Mouse (Mus musculus) heart, embryonic 12.5 days (tissue): Measurements from ENCODE around the gene Cdc27. TPM values are rescaled to one million over a fixed set of nuclear protein-coding genes. Genes with fewer than 3 reads are reported as not detected.

Experiments used
- ATAC-seq: fragments of 200-750 bp; cut with Nextera tagmentation; 2 replicates; pipeline ENCODE4 v1.8.0; 2017; ENCODE audit warnings: moderate TSS enrichment, moderate library complexity; ENCODE audit not compliant: insufficient number of reproducible peaks, low FRiP score
- H3K27ac ChIP-seq: fragments of 300-500 bp; sonication (generic); 2 replicates; pipeline ENCODE4 v1.5.1; 2016; ENCODE audit warnings: mild to moderate bottlenecking, moderate library complexity; ENCODE audit not compliant: poor library complexity, severe bottlenecking
- H3K27me3 ChIP-seq: fragments of 300-500 bp; sonication (generic); replicated peaks from 2 replicates; pipeline ENCODE4 v1.6.1; 2016; ENCODE audit warnings: mild to moderate bottlenecking, moderate library complexity
- H3K36me3 ChIP-seq: fragments of 300-500 bp; sonication (generic); 2 replicates; pipeline ENCODE4 v1.6.1; 2016; ENCODE audit warnings: mild to moderate bottlenecking, moderate library complexity
- H3K4me1 ChIP-seq: fragments of 300-500 bp; sonication (generic); replicated peaks from 2 replicates; pipeline ENCODE4 v1.6.1; 2016; ENCODE audit warnings: mild to moderate bottlenecking
- H3K4me2 ChIP-seq: fragments of 300-500 bp; sonication (generic); 2 replicates; pipeline ENCODE4 v1.6.1; 2016; ENCODE audit warnings: mild to moderate bottlenecking, moderate library complexity
- H3K4me3 ChIP-seq: fragments of 300-500 bp; sonication (generic); 2 replicates; pipeline ENCODE4 v1.5.1; 2016; ENCODE audit warnings: mild to moderate bottlenecking
- H3K9ac ChIP-seq: fragments of 300-500 bp; sonication (generic); 2 replicates; pipeline ENCODE4 v1.6.1; 2016; ENCODE audit warnings: mild to moderate bottlenecking, moderate library complexity
- H3K9me3 ChIP-seq: fragments of 300-500 bp; sonication (generic); replicated peaks from 2 replicates; pipeline ENCODE4 v1.6.1; 2016; ENCODE audit warnings: mild to moderate bottlenecking, moderate library complexity
- WGBS: fragments of 180-500 bp; shearing (Covaris S2); methylation state at CpG from one replicate; pipeline ENCODE4 v1.1.7; 2016; 5-methylcytosine and 5-hydroxymethylcytosine counted together
- polyA plus RNA-seq: library from polyadenylated mRNA; unstranded; fragments of >200 nt; fragmentation: Nextera tagmentation; extraction: Ambion mirVana; gene quantifications from 2 replicates; pipeline ENCODE4 v1.2.1, GENCODE M21; 2016

Cdc27 gene
- polyA plus RNA-seq, 1 experiment from 2014 or later = 40.6 TPM

- no peaks in the 10 kb centered on the region for H3K27me3 ChIP-seq
- no peak overlapping the region for H3K4me3 ChIP-seq
- WGBS = 69% methylated on average over 4 of the region's 4 CpGs
- H3K9ac ChIP-seq = no peak overlapping the region
- H3K4me1 ChIP-seq = no peaks in the 10 kb centered on the region
- no peak overlapping the region for H3K4me2 ChIP-seq
- ATAC-seq = no peak
- 0 out of 2 replicates have a peak, but pooled peaks cover 3% of the 10 kb centered on the region for H3K9me3 ChIP-seq
- H3K36me3 ChIP-seq = no peaks in the 10 kb centered on the region
- no peak overlapping the region for H3K27ac ChIP-seq
Measured at GRCm38 (mm10) chr11:104479505-104479904, 70.9 kb downstream of the Cdc27 start.

DNA sequence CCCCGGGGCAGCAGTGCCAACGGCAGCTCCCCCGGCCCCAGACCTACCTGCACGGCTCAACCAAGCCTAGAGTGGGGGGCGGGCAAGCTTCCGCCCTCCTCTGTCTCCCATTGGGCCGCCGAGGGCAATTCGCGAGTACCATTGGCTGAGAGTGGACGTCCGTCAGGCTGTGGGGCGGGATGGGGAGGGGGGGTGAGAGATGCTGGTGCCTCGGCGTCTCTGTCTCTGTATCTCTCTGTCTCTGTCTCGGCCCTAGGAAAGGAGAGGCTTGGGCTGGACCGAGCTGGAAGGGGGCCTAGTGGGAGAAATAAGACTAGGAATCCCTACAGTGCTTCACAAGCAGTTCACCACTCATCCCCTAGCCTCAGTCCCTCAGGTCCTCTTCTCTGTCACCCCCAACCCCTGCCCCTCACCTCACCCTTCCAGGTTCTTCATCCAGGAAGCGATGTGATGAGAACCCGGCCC lies 81.0 kb downstream of the Cdc27 start:
- peak; percentile 100 for ATAC-seq
- H3K27ac ChIP-seq = peak overlapping the region; percentile 40
- H3K36me3 ChIP-seq = peaks cover 12% of the 10 kb centered on the region; the same call in 1 of the 2 replicates
- no peaks in the 10 kb centered on the region for H3K27me3 ChIP-seq
- H3K9me3 ChIP-seq = no peaks in the 10 kb centered on the region
- peaks cover 14% of the 10 kb centered on the region; the same call in 1 of the 2 replicates for H3K4me1 ChIP-seq
- peak overlapping the region; percentile 98 for H3K9ac ChIP-seq
- 2% methylated on average over 19 of the region's 19 CpGs for WGBS
- peak overlapping the region; percentile 95 for H3K4me3 ChIP-seq
- H3K4me2 ChIP-seq = peak overlapping the region; percentile 86

DNA sequence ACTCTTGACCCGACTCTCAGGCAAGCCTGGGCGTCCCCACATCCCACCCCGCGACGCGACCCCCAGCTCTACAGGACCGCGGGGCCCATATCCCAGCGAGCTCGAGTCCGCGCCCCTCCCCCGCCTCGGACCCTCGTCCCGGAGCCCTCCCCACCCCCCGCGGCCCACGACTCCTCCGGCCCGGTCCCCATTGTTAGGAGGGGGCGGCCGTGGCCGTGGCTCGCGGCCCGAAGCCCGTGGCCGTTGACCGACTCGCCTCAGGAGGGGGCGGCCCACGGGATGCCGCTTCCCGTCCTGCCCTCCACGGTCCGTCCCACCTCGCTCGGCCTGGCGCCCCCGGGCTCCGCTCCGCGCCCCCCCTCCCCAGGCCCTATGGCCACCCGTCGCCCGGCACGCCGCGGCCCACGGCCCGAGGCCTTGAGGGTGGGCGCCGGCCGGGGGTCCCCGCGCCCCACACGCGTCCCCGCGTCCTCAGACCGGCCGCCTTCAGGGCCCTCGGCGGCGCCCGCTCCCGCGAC lies 81.6 kb downstream of the Cdc27 start, which contains the start of gene Kansl1:
Gene Kansl1, minus strand, starts transcription at position 111 of the 518 bp plus-strand sequence.
- ATAC-seq = peak; percentile 79
- Histone ChIP-seq H3K36me3 (peaks cover 18% of the 10 kb centered on the region; the same call in 1 of the 2 replicates), H3K4me1 (peaks cover 14% of the 10 kb centered on the region; the same call in 1 of the 2 replicates), H3K4me2 (peak within 1 kb of the TSS; percentile 86), H3K27me3 (no peaks in the 10 kb centered on the region), H3K27ac (peak within 1 kb of the TSS; percentile 40), H3K9me3 (no peaks in the 10 kb centered on the region), H3K4me3 (peak within 1 kb of the TSS; percentile 95), H3K9ac (peak within 1 kb of the TSS; percentile 98)
- under 1% methylated on average over 50 of the region's 69 CpGs for WGBS

DNA sequence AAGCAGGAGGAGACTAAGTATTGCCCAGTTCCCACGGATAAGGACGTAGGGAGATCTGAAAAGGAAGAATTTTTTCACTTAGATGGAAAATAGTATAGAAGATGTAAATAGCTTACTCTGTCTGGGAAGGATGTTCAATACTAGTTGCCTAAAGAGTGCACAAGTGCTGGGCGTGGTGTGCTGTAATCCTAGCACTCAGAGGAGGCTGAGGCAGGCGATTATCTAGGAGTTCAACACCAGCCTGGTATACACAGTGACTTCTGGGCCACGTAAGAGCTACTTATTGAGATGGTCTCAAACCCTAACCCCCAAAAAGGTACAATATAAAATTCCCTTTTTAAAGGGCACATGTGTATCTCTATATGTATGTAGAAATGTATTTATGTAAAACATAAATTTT lies 82.7 kb downstream of the Cdc27 start:
- no peak for ATAC-seq
- Histone ChIP-seq H3K4me1 (peaks cover 14% of the 10 kb centered on the region; the same call in 1 of the 2 replicates), H3K4me3 (no peak overlapping the region), H3K27me3 (no peaks in the 10 kb centered on the region), H3K9ac (peak overlapping the region; percentile 45; the same call in 1 of the 2 replicates), H3K4me2 (no peak overlapping the region), H3K27ac (no peak overlapping the region), H3K9me3 (no peaks in the 10 kb centered on the region), H3K36me3 (peaks cover 26% of the 10 kb centered on the region; the same call in 1 of the 2 replicates)
- 79% methylated on average over 5 of the region's 5 CpGs for WGBS

DNA sequence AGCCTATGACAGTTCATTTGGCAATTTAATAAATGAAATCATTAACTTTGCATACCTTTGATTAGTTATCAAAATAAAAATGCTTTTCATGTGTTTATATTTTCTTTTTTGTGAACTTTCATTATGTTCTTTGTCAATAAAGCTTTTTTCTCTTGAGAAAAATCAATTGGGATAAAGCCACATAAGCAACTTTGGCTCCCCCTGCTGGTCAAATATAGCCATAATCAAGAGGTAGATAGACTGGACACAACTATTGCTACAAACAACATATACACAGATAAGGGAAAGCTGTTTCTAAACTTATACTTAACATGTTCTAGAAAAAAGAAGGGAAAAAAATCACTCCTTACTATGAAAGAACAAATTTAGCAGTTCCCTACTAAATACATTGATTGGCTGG lies 88.9 kb downstream of the Cdc27 start:
- H3K4me2 ChIP-seq = no peak overlapping the region
- no peak overlapping the region for H3K9ac ChIP-seq
- peaks cover 33% of the 10 kb centered on the region; the same call in 1 of the 2 replicates for H3K36me3 ChIP-seq
- H3K9me3 ChIP-seq = no peaks in the 10 kb centered on the region
- H3K4me1 ChIP-seq = peaks cover under 1% of the 10 kb centered on the region; the same call in 1 of the 2 replicates
- no peak for ATAC-seq
- no peak overlapping the region for H3K27ac ChIP-seq
- H3K4me3 ChIP-seq = no peak overlapping the region
- no peaks in the 10 kb centered on the region for H3K27me3 ChIP-seq

DNA sequence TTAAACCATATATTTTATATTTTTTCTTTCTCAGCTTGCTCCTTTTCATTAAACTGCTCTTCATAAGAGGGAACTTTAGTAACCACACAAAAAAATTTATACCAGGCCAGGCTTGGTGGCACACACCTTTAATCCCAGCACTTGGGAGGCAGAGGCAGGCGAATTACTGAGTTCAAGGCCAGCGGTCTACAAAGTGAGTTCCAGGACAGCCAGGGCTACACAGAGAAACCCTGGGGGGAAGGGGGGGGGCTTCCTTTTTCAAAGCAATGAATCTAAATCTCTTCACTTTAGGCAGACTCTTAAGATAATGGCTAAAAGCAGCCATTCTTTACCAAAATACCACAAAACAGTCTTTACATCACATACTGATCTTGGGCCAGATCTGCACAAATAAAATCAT lies 90.7 kb downstream of the Cdc27 start:
- no peaks in the 10 kb centered on the region for H3K4me1 ChIP-seq
- H3K9ac ChIP-seq = no peak overlapping the region
- H3K9me3 ChIP-seq = no peaks in the 10 kb centered on the region
- H3K4me3 ChIP-seq = no peak overlapping the region
- peaks cover 27% of the 10 kb centered on the region; the same call in 1 of the 2 replicates for H3K36me3 ChIP-seq
- ATAC-seq = no peak
- WGBS = 96% methylated on average over 2 of the region's 2 CpGs
- no peaks in the 10 kb centered on the region for H3K27me3 ChIP-seq
- no peak overlapping the region for H3K27ac ChIP-seq
- no peak overlapping the region for H3K4me2 ChIP-seq

- H3K27me3 ChIP-seq = no peaks in the 10 kb centered on the region
- H3K9me3 ChIP-seq = no peaks in the 10 kb centered on the region
- H3K9ac ChIP-seq = no peak overlapping the region
- no peak overlapping the region for H3K27ac ChIP-seq
- no peak overlapping the region for H3K4me2 ChIP-seq
- no peak overlapping the region for H3K4me3 ChIP-seq
- H3K4me1 ChIP-seq = no peaks in the 10 kb centered on the region
- whole genome bisulfite sequencing = 66% methylated on average over 2 of the region's 2 CpGs
- no peak for ATAC-seq
- peaks cover 16% of the 10 kb centered on the region; the same call in 1 of the 2 replicates for H3K36me3 ChIP-seq
Measured at GRCm38 (mm10) chr11:104458507-104458906, 91.9 kb downstream of the Cdc27 start.

Other genes starting within 250 kb of the Cdc27 start
- gene Kansl1, start 81.8 kb downstream of the Cdc27 start, polyA plus RNA-seq = 18.1 and 20.4 TPM in 2 replicates
- 2,473 and 2,477 TPM in 2 replicates for gene Myl4, start within 50 bp of the Cdc27 start, polyA plus RNA-seq
- gene Itgb3, start 57.4 kb upstream of the Cdc27 start, polyA plus RNA-seq = 9.6 and 11.9 TPM in 2 replicates
- gene Gm11639, start 135.1 kb upstream of the Cdc27 start, polyA plus RNA-seq = 0.01 TPM in 1 of 2 replicates, not detected in the other